Mouse (Mus musculus) liver, postnatal 0 days (tissue): ENCODE measurements around the gene Brca2. TPM values are rescaled to one million over a fixed set of nuclear protein-coding genes. Genes with fewer than 3 reads are reported as not detected.

Source experiments
- ATAC-seq: fragments of 200-750 bp; cut with Nextera tagmentation; 2 replicates; pipeline ENCODE4 v1.8.0; 2017; ENCODE audit warnings: mild to moderate bottlenecking, moderate library complexity
- DNase-seq: peaks from one replicate; pipeline ENCODE4 v3.0.0-alpha.2; 2016
- H3K27ac ChIP-seq: fragments of 300-500 bp; sonication (generic); 2 replicates; pipeline ENCODE4 v1.5.1; 2014; ENCODE audit warnings: antibody characterized with exemption, moderate library complexity, mild to moderate bottlenecking, low read depth
- H3K27me3 ChIP-seq: fragments of 300-500 bp; sonication (generic); 2 replicates; pipeline ENCODE4 v1.6.1; 2014; ENCODE audit warnings: low read length, control low read depth, mixed read lengths; ENCODE audit not compliant: insufficient read depth
- H3K36me3 ChIP-seq: fragments of 300-500 bp; sonication (generic); replicated peaks from 2 replicates; pipeline ENCODE4 v1.6.1; 2014; ENCODE audit warnings: mild to moderate bottlenecking, control low read depth, low read length, moderate library complexity, mixed read lengths; ENCODE audit not compliant: insufficient read depth
- H3K4me1 ChIP-seq: fragments of 300-500 bp; sonication (generic); 2 replicates; pipeline ENCODE4 v1.6.1; 2014; ENCODE audit warnings: antibody characterized with exemption, mild to moderate bottlenecking, control low read depth; ENCODE audit not compliant: insufficient read depth
- H3K4me2 ChIP-seq: fragments of 300-500 bp; sonication (generic); 2 replicates; pipeline ENCODE4 v1.6.1; 2014; ENCODE audit warnings: low read depth, mild to moderate bottlenecking, low read length, moderate library complexity, mixed read lengths
- H3K4me3 ChIP-seq: fragments of 300-500 bp; sonication (generic); 2 replicates; pipeline ENCODE4 v1.5.1; 2014; ENCODE audit warnings: low read depth, low read length
- H3K9ac ChIP-seq: fragments of 300-500 bp; sonication (generic); replicated peaks from 2 replicates; pipeline ENCODE4 v1.6.1; 2014; ENCODE audit warnings: mild to moderate bottlenecking, moderate library complexity
- H3K9me3 ChIP-seq: fragments of 300-500 bp; sonication (generic); 2 replicates; pipeline ENCODE4 v1.6.1; 2016; ENCODE audit warnings: mild to moderate bottlenecking, control low read depth, low read length, mixed read lengths
- CTCF ChIP-seq: sonication (generic); IDR thresholded peaks from 2 replicates; pipeline ENCODE4 v1.5.1; 2016; ENCODE audit warnings: antibody characterized with exemption, low read depth
- EP300 ChIP-seq: IDR thresholded peaks from 2 replicates; pipeline ENCODE4 v1.6.1; 2016; ENCODE audit warnings: antibody characterized with exemption, low read depth, mild to moderate bottlenecking
- WGBS: fragments of 180-500 bp; shearing (Covaris S2); extraction: QIAGEN DNeasy Blood & Tissue Kit; methylation state at CpG from one replicate; pipeline ENCODE4 v1.1.7; 2014; ENCODE audit not compliant: insufficient replicate concordance; 5-methylcytosine and 5-hydroxymethylcytosine counted together
- polyA plus RNA-seq: library from polyadenylated mRNA; unstranded; fragments of >200 nt; fragmentation: Nextera tagmentation; extraction: Ambion mirVana; gene quantifications from 2 replicates; pipeline ENCODE4 v1.2.1, GENCODE M21; 2015

The Brca2 gene
- polyA plus RNA-seq, 1 experiment from 2014 or later = 12.6 TPM

GRCm38 (mm10) chr5:150574885-150575284, 52.5 kb downstream of the Brca2 start:
- Histone ChIP-seq H3K27ac (no peak overlapping the region), H3K4me1 (peaks cover 30% of the 10 kb centered on the region)

DNA sequence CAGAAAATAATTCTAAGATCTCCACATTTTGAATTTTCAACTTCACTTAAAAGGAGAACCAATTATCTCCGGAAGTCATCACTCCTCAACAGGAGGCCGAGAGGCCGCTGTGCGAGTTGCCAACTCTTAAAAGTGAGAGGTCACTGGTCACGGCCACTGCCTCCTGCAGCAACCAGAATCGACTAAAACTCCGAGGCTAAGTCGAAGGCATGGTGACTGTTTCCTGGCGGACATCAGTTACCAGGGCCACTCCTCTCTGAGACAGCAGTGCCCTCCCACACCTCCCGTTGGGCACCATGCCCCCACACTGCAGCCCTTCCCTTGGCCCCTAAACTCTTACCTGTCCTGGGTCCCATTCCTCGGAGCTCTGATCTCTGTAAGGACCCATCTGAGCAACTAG, 54.4 kb downstream of the Brca2 start:
- H3K4me1 ChIP-seq = peaks cover 42% of the 10 kb centered on the region

More at GRCm38 (mm10) chr5:150574885-150575284, 52.5 kb downstream of the Brca2 start:
- no peak for DNase-seq
- Histone ChIP-seq H3K36me3 (peaks cover 25% of the 10 kb centered on the region), H3K4me3 (no peak overlapping the region), H3K4me2 (no peak overlapping the region), H3K9ac (no peak overlapping the region), H3K27me3 (no peaks in the 10 kb centered on the region), H3K9me3 (no peaks in the 10 kb centered on the region)
- 69% methylated on average over 5 of the region's 5 CpGs for WGBS
- ATAC-seq = no peak
- TF ChIP-seq CTCF (no peak), EP300 (no peak)

GRCm38 (mm10) chr5:150578613-150579171, 56.3 kb downstream of the Brca2 start:
- WGBS = 28% methylated on average over 6 of the region's 6 CpGs
- Histone ChIP-seq H3K9ac (peak overlapping the region; percentile 32; the same call in 1 of the 2 replicates), H3K27me3 (no peaks in the 10 kb centered on the region), H3K4me3 (no peak overlapping the region), H3K4me1 (peaks cover 52% of the 10 kb centered on the region), H3K27ac (peak overlapping the region; percentile 86), H3K4me2 (peak overlapping the region; percentile 52), H3K9me3 (no peaks in the 10 kb centered on the region), H3K36me3 (peaks cover 6% of the 10 kb centered on the region)
- DNase-seq = peak; percentile 51
- ATAC-seq = peak; percentile 85
- TF ChIP-seq EP300 = peak; percentile 95
- no peak for TF ChIP-seq CTCF

More for the DNA sequence above, 54.4 kb downstream of the Brca2 start:
- no peak for DNase-seq
- no peak for ATAC-seq
- Histone ChIP-seq H3K27ac (no peak overlapping the region), H3K27me3 (no peaks in the 10 kb centered on the region), H3K9ac (no peak overlapping the region), H3K36me3 (peaks cover 17% of the 10 kb centered on the region), H3K4me3 (no peak overlapping the region), H3K4me2 (no peak overlapping the region), H3K9me3 (no peaks in the 10 kb centered on the region)
- TF ChIP-seq CTCF (no peak), EP300 (no peak)
- WGBS = 87% methylated on average over 11 of the region's 11 CpGs

GRCm38 (mm10) chr5:150581180-150581579, 58.8 kb downstream of the Brca2 start:
- Histone ChIP-seq H3K4me1 (peaks cover 61% of the 10 kb centered on the region), H3K9ac (no peak overlapping the region), H3K27me3 (no peaks in the 10 kb centered on the region), H3K4me2 (no peak overlapping the region), H3K9me3 (no peaks in the 10 kb centered on the region), H3K36me3 (no peaks in the 10 kb centered on the region; the same call in 1 of the 2 replicates), H3K27ac (no peak overlapping the region; the same call in 1 of the 2 replicates), H3K4me3 (no peak overlapping the region)
- ATAC-seq = no peak
- 67% methylated on average over 6 of the region's 6 CpGs for WGBS
- no peak for DNase-seq
- TF ChIP-seq EP300 (no peak; the same call in 1 of the 2 replicates), CTCF (no peak)

GRCm38 (mm10) chr5:150583181-150583580, 60.8 kb downstream of the Brca2 start:
- Histone ChIP-seq H3K4me2 (no peak overlapping the region), H3K36me3 (peaks cover 3% of the 10 kb centered on the region; the same call in 1 of the 2 replicates), H3K9me3 (no peaks in the 10 kb centered on the region), H3K27me3 (no peaks in the 10 kb centered on the region), H3K27ac (peak overlapping the region; percentile 78), H3K4me1 (peaks cover 48% of the 10 kb centered on the region), H3K4me3 (no peak overlapping the region), H3K9ac (peak overlapping the region; percentile 18; the same call in 1 of the 2 replicates)
- WGBS = 59% methylated on average over 5 of the region's 5 CpGs
- TF ChIP-seq CTCF (no peak), EP300 (peak; percentile 26; the same call in 1 of the 2 replicates)
- DNase-seq = no peak
- ATAC-seq = no peak

- Histone ChIP-seq H3K4me1 (peaks cover 42% of the 10 kb centered on the region), H3K27ac (peak overlapping the region; percentile 78), H3K9ac (no peak overlapping the region; the same call in 1 of the 2 replicates), H3K36me3 (peaks cover 3% of the 10 kb centered on the region; the same call in 1 of the 2 replicates), H3K4me2 (peak overlapping the region; percentile 3; the same call in 1 of the 2 replicates), H3K27me3 (no peaks in the 10 kb centered on the region), H3K4me3 (no peak overlapping the region), H3K9me3 (no peaks in the 10 kb centered on the region)
- WGBS = 41% methylated on average over 5 of the region's 5 CpGs
- peak; percentile 68 for DNase-seq
- ATAC-seq = peak; percentile 87
- TF ChIP-seq EP300 (peak; percentile 75; the same call in 1 of the 2 replicates), CTCF (0 out of 2 replicates have a peak, but pooled peaks have one; percentile 9)
Observed at GRCm38 (mm10) chr5:150583622-150584336, 61.3 kb downstream of the Brca2 start.
